Mouse (Mus musculus) cerebellum, adult 8-10 months (tissue): ENCODE data around the gene Pde1b.

Source experiments
- DNase-seq: peaks from one replicate; pipeline ENCODE4 v3.0.0; 2022

The Pde1b gene

GRCm38 (mm10) chr15:103552096-103552690, 49.4 kb downstream of the Pde1b start:
- DNase-seq = peak; percentile 43

GRCm38 (mm10) chr15:103564981-103565380, 62.1 kb downstream of the Pde1b start, which contains the start of gene Glycam1:
Gene Glycam1 (minus strand): TSS chr15:103565081.
- no peak for DNase-seq
